Mouse (Mus musculus): ENCODE data around the gene Rasl2-9.
"Not testable (repeated sequence)": the region's sequence is repeated elsewhere in the genome, so short reads cannot be mapped to it uniquely, and the experiment has no call there.

Gene Rasl2-9

DNA sequence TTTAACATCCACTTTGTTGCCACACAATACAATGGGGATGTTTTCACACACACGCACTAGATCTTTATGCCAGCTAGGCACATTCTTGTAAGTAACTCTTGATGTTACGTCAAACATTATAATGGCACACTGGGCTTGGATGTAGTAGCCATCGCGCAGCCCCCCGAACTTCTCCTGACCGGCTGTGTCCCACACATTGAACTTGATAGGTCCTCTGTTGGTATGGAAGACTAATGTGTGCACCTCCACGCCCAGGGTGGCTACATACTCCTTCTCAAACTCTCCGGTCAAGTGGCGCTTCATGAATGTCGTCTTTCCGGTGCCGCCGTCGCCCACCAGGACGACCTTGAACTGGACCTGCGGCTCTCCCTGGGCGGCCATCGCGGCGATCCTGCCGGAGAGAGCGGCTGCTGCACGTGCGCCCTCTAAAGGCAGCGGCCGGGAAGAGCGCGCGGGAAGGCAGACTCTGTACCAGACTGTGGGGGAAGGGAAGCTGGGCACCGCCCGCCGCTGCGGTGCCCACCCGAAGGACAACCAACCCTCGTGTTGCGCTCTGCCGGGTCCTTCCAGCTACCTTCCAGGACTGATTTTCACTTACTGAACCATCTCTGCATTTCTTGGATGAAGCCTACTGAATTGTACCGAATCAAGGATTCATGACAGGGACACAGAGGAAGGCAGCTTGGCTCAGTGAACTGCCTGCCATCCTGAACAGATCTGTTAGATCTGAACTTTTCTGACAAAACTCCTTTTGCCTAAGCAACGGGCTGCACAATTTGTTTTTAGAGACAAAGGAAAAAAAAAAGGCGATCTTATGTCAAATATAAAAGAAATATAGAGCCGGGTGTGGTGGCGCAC lies at the start of gene Rasl2-9:
Gene Rasl2-9, minus strand, starts transcription at position 402 of the 858 bp plus-strand sequence.
- DNase-seq (ENCODE audit: low spot score): peak; percentile 93

- DNase-seq (ENCODE audit: low spot score): not testable (repeated sequence)
Observed at GRCm38 (mm10) chr7:5149570-5149969, 23.8 kb upstream of the Rasl2-9 start, which contains the start of gene Vmn1r55. TSS of gene Vmn1r55 (minus strand) at chr7:5149670.

- no peak for DNase-seq (ENCODE audit: low spot score)
Observed at GRCm38 (mm10) chr7:5125078-5125477, 672 bp downstream of the Rasl2-9 start.

DNA sequence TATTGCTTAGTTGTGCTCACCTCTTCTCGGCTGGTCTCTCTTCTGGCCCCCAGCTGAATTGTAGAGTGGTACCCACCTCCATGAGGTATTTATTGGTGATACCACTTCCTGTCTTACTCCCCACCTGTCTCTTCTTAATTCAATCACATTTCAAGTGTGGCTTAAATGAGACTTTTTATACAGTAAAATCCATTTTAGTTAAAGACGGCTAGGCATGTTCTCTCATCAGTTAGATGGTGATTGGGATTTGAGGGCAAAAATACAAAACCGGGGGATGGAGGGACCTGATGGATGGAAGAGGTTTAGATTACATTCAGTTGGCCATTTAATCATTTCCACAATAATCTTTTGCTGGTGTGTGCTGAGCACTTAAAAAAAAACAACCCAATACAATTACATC lies 8.9 kb downstream of the Rasl2-9 start, which contains the start of gene Rfpl4:
Gene Rfpl4, minus strand, starts transcription at position 101 of the 400 bp plus-strand sequence.
- DNase-seq (ENCODE audit: low spot score): no peak

DNA sequence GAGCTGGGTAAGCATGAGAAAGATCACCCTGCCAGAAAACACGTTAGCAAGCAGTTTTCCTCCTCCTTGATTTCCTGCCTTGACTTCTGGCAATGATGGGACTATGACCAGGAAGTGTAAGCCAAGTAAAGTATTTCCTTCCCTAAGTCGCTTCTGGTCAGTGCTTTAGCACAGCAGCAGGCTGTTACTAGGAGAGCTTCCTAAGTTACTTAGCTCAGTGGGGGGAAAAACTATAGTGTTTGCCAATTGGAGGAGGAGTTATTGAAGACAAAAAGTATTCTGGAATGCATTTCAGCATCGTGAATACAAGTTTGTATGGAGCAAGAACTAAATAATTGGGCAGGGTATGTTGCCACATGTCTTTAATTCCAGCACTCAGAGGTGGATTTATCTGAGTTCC lies 13.0 kb downstream of the Rasl2-9 start:
- DNase-seq (ENCODE audit: low spot score): no peak

DNA sequence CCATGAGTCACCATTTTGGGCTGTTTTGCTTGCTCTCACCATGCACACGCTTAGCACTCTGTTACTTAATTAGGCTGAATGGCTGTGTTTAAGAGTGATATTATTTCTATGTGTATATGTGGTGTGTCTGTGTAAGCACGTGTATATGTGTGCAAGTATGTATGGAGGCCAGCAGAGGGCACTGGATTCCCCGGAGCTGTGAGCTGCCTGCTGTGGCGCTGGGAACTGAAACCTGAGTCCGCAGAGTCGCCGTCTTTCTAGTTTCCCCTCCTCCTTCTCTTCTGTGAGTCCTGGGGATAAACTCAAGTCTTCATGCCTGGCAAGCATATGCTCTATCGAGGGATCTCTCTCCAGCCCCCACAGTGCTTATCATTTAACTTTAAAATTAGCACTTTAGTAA lies 16.4 kb downstream of the Rasl2-9 start:
- DNase-seq (ENCODE audit: low spot score): peak; percentile 11

DNA sequence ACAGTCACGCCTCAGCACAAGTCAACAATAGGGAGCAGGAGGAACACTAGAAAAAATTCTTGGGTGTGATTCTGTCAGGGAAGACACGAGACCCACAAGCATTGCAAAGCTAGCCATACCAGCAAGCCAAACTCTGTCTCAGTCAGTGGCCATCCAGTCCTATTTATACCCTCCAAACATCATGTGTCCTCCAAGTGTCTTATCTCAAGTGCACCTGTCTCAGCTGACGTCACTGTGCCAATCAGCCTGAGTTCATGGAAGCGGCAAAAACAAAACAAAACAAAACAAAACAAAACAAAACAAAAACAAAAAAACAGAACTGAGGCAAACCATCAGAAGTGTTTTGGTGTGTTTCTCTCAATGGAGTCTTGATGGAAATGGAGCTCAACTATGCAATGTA lies 17.5 kb downstream of the Rasl2-9 start:
- DNase-seq (ENCODE audit: low spot score): no peak

DNA sequence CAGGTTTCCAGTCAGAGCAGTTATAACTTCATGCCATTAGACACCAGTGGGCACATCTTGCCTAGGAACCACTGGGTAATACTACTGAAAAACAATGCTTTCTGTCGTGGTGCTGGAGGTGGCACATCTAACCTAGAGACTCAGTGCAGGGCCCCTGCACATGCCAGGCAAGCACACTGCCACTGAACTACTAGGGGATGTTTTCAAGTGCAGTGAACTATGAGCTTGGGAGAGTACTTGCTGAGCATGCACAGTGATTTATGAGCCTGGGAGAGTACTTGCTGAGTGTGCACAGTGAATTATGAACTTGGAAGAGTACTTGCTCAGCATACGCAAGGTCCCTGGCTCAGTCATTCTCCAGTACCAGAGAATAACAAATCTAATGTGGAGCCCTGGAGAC lies 23.2 kb downstream of the Rasl2-9 start:
- no peak for DNase-seq (ENCODE audit: low spot score)

- no peak for DNase-seq (ENCODE audit: low spot score)
Observed at GRCm38 (mm10) chr7:5101066-5101663, 24.6 kb downstream of the Rasl2-9 start.

DNA sequence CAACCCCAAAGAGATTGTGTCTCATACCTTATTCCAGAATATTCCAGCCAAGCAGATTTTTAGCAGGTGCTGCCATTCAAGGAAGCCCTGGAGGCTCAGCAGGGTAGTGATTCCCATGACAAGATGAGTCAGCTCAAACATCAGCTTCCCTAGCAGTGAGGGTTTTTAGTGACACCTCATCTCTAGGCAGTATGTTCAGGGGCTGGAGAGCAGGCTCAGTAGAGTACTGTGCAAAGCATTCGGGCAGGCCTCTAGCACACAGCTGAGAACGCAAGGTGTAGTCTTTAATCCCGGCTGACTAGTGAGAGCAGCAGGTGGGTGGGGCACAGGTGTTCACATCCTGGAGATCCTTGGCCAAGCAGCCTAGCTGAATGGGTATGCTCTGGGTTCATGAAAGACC lies 26.0 kb downstream of the Rasl2-9 start:
- DNase-seq (ENCODE audit: low spot score): no peak

DNA sequence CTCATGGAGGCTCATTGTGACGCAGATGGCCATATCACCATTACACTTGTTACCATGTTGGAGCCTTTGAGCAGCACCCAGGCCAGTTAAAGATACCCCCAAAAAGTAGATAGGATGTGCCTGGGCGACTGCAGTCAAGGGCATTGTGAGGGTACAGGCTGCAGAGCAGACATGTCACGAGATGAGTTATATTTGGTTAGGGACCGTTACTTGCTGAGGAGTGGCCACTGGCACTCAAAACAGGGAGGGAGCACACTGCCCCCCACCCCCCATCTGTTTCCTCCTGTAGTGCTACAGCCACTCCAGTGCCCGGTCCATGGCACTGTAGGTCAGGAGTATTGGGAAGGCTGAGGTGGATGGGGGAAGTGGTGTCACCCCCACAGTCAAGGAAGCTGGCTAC lies 27.0 kb downstream of the Rasl2-9 start:
- no peak for DNase-seq (ENCODE audit: low spot score)

GRCm38 (mm10) chr7:5092831-5093510 lies 32.8 kb downstream of the Rasl2-9 start:
- peak; percentile 51 for DNase-seq (ENCODE audit: low spot score)

DNA sequence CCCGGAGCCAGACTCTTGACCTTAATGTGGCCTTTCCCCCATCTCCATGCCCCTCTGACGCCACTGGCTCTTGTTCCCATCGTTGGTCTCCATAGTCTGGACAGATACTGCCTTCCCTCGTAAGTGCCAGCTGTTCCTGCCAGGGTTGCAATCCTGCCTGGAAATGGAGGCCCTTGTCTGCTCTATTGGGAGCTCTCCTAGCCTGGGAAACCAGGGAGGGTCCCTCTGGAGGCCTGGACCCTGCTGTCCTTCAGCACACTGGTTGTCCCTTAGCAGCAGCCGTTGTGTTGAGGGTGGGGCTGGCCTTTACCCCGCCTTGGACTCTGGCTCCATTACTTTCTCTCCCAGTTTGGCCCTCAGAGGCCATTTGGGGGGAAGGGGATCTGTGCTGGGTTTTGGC lies 33.4 kb downstream of the Rasl2-9 start:
- peak; percentile 39 for DNase-seq (ENCODE audit: low spot score)

DNA sequence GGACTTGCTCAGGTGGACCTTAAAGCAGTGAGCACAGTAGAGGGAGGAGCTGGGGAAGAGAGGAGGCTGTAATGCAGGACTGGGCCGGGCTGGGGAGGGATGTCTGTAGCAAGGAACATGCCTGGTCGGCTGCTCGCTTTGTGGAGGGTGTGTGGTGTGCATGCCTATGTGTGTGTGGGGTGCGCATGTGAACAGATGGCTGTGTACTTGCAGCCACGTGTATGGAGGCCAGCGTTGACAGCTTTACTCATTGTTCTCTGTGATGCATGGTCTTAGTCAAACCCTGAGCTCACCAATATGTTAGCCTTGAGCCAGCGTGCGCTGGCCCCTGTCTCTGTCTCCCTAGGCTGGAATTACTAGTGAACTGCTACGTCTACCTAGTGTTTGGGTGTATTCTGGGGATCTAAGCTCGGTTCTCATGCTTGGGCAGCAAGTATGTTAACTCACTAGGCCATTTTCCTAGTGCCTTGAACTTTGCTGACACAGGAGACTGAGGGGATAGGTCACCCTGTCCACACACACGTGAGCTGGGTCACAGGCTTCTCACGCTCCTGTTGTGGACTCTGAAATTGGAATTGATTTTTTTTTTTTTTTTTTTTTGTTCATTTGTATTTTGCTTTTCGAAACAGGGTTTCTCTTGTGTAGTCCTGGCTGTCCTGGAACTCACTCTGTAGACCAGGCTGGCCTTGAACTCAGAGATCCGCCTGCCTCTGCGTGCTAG lies 34.6 kb downstream of the Rasl2-9 start:
- peak; percentile 39 for DNase-seq (ENCODE audit: low spot score)

DNA sequence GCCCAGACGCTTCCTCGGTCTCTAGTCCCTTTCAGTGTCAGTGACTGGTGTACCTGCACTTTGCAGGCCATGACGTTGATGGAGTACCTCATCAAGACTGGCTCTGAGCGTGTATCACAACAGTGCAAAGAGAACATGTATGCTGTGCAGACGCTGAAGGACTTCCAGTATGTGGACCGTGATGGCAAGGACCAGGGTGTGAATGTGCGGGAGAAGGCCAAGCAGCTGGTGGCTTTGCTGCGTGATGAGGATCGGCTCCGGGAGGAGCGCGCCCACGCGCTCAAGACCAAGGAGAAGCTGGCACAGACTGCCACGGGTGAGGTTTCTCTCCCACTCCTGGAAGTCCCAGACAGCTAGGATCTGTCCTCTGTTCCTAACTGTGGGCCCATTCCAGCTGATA lies 35.9 kb downstream of the Rasl2-9 start:
- no peak for DNase-seq (ENCODE audit: low spot score)

DNA sequence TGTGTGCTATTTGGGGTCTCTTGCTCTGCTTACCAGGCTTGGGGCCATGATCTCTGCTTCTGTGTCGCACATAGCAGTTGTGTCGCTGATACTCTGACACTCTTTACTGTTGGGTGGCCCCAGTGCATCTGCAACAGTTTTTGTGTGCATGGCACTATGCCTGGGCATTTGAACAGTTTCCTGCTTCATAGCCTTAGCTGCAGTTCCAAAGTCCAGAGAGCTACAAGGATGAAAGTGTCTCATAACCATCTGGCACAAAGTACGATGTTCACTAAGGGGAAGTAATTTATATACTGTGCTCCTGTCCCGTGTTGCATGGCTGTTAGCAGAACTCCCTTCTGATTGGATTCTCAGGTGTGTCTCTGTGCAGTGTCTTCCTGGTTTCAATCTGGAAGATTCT lies 37.9 kb downstream of the Rasl2-9 start:
- no peak for DNase-seq (ENCODE audit: low spot score)

DNA sequence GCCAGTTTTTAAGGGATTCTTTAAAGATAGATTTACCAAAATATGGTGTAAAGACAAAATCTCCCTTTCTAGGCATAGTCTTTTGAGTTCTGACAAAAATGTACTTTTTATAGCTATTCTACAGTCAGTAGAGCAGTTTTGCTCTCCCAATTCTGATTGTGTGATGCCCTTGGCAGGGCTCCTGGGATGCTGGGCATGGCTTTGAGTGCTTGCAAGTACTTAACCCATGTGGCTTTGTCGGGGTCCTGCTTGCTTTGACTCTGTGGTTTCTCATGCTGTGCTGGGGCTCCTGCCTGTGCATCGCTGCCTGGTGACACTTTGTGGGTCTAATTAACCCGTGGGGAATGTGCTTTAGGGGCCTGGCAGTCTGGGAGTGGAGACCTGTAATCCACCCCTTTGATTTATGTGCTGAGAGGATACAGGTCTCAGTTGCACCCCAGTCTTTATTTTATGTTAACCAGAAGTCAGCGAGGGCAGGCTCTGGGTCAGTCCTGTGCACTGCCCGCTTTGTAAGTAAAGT lies 38.8 kb downstream of the Rasl2-9 start:
- peak; percentile 58 for DNase-seq (ENCODE audit: low spot score)

DNA sequence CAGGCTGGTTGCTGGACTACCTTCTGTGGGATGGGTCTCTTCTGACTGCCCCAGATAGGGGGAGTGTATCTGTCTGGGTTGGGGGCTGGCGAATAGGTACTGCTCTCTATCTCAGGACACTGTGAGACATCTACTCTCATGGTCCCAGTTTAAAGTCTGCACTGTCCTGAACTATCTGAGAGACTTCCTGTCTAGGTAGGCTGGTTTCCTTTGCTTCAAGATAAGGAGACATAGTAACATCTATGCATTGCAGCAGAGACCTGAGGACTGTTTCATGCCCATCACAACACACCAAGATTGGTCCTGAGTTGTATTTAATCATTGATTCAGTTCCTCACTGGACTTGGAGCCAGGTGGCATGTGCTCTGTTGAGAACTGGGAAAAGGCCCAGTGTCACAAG lies 40.2 kb downstream of the Rasl2-9 start:
- no peak for DNase-seq (ENCODE audit: low spot score)

DNA sequence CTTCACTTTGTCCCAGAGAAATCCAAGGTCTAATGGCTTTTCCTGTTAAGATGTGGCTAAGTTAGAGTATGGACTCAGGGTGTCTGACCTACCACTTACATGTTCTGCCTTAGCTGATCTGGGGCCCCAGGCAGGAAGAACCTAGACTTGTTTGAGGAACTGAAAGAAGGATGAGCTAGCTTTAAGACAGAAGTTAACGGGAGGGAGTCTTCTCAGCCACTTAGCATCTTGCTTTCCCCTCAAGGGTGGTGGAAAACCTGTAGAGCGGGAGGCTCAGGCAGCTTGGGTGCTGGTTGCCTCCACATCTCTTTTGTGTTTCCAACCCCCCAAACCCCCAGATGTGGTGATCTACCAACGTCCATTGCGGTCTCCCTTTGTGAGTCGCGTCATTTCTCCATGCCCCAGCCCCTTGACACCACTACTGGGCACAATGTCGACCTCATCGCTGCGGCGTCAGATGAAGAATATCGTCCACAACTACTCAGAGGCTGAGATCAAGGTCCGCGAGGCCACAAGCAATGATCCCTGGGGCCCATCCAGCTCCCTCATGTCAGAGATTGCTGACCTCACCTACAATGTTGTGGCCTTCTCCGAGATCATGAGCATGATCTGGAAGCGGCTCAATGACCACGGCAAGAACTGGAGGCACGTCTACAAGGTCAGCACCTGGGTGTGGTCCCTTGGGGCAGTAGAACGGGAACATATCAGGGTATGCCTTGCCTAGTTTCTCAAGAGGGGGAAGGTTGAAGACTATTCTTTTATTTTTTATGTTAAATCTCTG lies 42.2 kb downstream of the Rasl2-9 start:
- peak; percentile 44 for DNase-seq (ENCODE audit: low spot score)

GRCm38 (mm10) chr7:5081939-5082338 lies 43.8 kb downstream of the Rasl2-9 start:
- peak; percentile 40 for DNase-seq (ENCODE audit: low spot score)

- DNase-seq (ENCODE audit: low spot score): peak; percentile 39
Observed at GRCm38 (mm10) chr7:5081241-5081640, 44.5 kb downstream of the Rasl2-9 start.
